Mouse (Mus musculus) lung, adult 2 months (tissue): Measurements from ENCODE around the gene 3110082I17Rik.

Experiments
- CTCF ChIP-seq: fragments of 200-500 bp; IDR thresholded peaks from 2 replicates; pipeline ENCODE4 v1.5.1; 2011; ENCODE audit warnings: mild to moderate bottlenecking, low read length, control low read depth; ENCODE audit not compliant: insufficient read depth
- POLR2A ChIP-seq: fragments of 200-500 bp; IDR thresholded peaks from 2 replicates; pipeline ENCODE4 v1.6.1; 2011; ENCODE audit warnings: low read depth, mild to moderate bottlenecking, control low read depth, low read length, borderline replicate concordance; ENCODE audit errors: extremely low read depth

DNA sequence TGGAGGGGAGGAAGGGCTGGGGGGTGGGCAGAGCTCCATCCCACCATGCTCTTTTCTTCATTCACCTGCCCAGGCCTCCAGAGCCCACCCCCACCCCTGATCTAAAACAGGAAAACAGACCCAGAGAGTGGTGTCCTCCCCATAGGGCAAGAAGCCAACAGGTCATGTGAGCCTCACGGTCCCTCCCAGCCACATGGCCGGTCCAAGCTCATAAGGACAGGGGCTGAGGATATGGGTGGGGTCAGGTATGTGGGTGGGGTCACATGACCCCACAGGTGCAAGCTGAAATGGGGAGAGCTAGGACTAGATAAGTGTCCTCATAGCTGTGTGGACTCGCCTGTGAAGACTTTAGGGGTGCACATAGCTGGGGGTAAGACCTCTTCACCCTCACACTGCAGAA is 121.9 kb downstream of the 3110082I17Rik start:
- TF ChIP-seq CTCF, result no peak
- no peak for TF ChIP-seq POLR2A
